Mouse (Mus musculus): Measurements from ENCODE around the gene Ankrd53.
"Not testable (repeated sequence)": the region's sequence is repeated elsewhere in the genome, so short reads cannot be mapped to it uniquely, and the experiment has no call there.

Gene Ankrd53

GRCm38 (mm10) chr6:83768485-83768884 lies 6.0 kb downstream of the Ankrd53 start:
- no peak for DNase-seq

DNA sequence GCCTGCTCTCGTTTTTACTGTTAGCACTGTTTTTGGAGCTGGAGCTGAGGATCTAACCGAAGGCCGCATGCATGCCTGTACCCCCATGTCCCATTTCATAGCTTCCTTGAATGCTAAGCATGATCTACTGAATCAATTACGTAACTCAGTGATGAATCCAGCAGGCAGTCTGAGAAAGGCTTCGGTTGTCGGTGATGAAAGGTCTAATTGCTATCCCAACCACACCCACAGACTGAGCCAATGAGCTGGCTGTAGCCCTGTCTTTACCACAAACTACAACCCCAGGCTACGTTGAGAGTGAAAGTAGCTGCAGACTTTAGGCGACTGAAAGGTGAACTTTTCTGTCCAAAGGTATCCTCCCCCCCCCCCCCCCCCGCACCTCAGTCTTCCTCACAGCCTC lies 11.7 kb downstream of the Ankrd53 start:
- no peak for DNase-seq

DNA sequence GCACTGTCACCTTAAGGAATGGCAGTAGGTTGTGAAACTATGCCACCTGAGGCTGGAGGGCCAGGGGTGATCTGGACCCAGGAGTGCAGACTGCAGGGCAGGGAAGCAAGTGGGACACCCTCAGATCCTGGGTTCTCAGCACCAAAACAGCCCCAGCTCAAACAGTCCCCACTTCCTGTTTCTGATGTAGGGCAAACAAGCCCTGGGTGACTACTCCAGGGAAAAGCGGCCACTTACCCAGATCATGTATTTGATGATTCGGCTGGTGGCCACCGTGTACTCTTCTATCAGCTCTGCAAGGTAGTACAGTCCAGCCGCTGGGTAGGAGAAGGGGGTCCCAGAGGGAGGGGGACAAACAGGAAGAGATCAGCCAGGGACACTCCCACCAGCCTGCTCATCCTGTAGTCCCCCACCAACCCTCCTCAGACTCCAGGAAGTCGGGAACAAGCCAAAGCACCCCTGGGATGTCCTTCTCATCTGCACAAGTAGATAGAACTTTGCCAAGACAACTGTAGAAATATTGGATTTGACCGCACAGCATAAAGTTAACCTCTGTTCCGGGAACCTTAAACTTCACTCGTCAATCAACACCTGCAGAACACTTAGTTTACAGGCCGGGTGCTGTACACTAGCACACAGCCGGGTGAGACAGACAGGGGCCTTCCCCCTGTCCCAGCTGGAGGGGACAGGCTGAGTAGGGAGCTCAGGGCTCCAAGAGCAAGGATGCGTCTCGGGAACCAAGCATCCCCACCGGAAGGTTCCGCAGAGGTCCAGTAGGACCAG lies 12.5 kb downstream of the Ankrd53 start:
- DNase-seq: no peak

DNA sequence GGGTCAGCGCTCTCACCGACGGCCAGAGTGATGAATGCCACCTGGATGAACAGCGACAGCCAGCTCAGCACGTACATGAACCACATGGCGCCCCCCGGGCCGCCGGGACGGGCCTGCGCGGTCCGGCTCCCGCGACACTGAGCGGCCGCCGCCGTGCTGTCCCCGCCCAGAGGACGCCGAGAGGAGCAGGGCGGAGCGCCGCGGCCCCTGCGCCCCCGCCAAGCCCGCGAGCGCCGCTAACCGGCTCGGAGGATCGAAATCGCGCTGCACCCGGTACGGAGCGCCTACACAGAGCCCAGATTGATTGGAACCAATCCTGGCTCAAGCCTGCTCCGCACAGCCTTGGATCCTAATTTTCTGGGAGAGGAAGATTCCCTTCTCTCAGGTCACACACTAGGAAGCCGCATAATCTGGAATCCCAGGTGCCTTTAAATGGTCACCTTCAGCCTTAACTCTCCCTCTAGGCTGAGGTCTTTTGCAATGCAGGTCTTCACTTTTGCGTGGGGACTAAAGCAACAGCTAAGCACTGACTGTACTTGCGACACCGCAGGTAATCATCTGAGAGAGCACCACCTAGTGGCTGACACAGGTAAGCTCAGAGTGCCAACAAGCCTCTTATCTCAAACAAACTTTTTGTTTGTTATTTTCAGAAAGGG lies 13.3 kb downstream of the Ankrd53 start, which contains the start of gene Tex261:
Gene Tex261 (minus strand): TSS at position 176 of the 656 bp plus-strand sequence.
- peak; percentile 88 to 94 for DNase-seq

DNA sequence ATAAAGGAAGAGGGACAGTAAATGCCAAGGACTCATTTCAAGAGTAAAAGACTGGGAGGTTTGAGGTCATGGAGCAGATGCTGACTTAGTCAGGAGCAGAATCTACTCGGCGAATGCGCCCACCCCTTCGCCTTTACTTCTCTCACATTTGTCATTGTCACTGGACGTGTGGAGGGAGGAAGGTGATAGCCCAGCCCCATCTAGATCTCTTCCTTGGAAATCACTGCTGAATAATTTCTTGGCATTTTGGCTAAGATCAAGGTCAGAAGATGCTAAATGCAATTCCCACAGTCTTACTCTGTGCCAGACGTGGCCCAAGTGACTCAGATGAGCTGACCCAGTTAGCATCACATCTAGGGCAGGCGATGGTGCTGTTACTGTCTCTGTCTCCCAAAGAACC lies 15.9 kb downstream of the Ankrd53 start:
- no peak for DNase-seq

DNA sequence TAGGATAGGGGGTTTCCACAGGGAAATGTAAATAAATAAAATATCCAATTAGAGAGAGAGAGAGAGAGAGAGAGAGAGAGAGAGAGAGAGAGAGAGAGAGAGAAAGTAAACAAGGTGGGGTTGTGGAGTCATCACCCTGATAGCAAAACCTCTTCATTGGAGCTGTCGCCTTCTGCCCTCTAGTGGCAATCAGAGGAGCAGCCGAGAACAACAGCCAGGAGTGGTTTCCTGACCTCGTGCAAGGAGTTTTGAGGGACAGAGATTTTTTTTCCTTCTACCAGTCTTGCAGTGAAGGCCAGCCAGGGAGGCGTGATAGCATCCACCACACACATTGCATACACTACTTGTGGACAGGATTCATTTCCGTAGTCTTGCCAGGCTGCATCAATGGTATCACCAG lies 16.6 kb downstream of the Ankrd53 start:
- DNase-seq: peak; percentile 62 to 73

GRCm38 (mm10) chr6:83786426-83786825 lies 24.0 kb downstream of the Ankrd53 start:
- no peak for DNase-seq

- no peak for DNase-seq
These were observed 26.1 kb downstream of the Ankrd53 start for GRCm38 (mm10) chr6:83788554-83788953.

- not testable (repeated sequence) for DNase-seq
These were observed 28.1 kb downstream of the Ankrd53 start for GRCm38 (mm10) chr6:83790533-83790932.

GRCm38 (mm10) chr6:83791251-83791890 lies 28.9 kb downstream of the Ankrd53 start:
- no peak for DNase-seq

- peak; percentile 94 to 97 for DNase-seq
These were observed 32.4 kb downstream of the Ankrd53 start, which contains the start of gene Nagk for GRCm38 (mm10) chr6:83794760-83795296. TSS of gene Nagk (plus strand) at chr6:83794982.

DNA sequence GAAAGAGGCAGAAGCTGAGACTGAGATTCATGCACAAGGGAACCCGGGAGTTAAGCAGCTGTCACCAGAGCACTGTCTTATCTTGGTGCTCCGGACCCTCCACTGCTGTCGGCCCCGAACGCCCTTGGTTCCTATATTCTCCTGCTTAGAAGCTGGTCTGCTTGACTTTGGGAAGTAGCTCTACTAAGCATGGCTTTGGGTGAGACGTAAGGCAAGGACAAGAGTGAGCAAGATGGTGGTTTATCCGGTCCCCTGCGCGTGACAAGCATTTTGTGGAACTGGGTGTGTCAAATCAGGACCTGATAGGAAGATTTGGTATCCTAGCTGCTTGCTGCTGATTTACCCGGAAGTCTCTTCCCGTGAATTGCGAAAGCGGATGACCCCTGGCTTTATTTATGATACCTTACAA lies 33.1 kb downstream of the Ankrd53 start:
- DNase-seq: peak; percentile 29 to 53

- peak; percentile 51 to 57 for DNase-seq
These were observed 34.2 kb downstream of the Ankrd53 start for GRCm38 (mm10) chr6:83796686-83797085.

DNA sequence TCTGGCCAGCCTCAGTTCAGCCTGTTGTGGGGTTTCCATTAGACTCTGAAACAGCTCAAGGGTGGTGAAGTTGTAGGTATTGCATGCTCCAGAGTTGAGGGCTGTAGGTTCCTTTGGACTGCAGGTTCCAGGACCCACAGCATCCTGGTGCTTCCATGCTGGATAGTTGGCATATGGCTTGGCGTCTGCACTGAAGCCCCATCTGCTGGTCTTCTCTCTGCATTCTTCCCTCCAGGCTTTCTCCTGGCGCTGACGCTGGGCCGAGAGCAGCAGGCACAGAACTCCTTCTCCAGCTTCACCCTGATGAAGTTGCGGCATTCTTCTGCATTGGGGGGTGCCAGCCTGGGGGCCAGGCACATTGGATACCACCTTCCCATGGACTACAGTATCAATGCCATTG lies 39.6 kb downstream of the Ankrd53 start:
- no peak for DNase-seq

- no peak for DNase-seq
These were observed 40.4 kb downstream of the Ankrd53 start for GRCm38 (mm10) chr6:83802846-83803245.

- DNase-seq: no peak
These were observed 53.4 kb downstream of the Ankrd53 start for GRCm38 (mm10) chr6:83815801-83816200.

Data from kidney, postnatal 25 days (tissue).